Mouse (Mus musculus) ES-Bruce4 (cell line): ENCODE measurements at regions not wholly inside any gene's neighbourhood (a gene's known extent, or its start where the extent isn't known, plus 50 kb on each side); places are given as distances from the start of the nearest gene placed in this dataset.

ENCODE experiments used
- CTCF ChIP-seq: IDR thresholded peaks from one replicate; pipeline ENCODE4 v1.8.1; 2011; ENCODE audit warnings: low read depth, low read length
- POLR2A ChIP-seq: IDR thresholded peaks from one replicate; pipeline ENCODE4 v1.8.1; 2011; ENCODE audit warnings: low read length; ENCODE audit not compliant: insufficient read depth

DNA sequence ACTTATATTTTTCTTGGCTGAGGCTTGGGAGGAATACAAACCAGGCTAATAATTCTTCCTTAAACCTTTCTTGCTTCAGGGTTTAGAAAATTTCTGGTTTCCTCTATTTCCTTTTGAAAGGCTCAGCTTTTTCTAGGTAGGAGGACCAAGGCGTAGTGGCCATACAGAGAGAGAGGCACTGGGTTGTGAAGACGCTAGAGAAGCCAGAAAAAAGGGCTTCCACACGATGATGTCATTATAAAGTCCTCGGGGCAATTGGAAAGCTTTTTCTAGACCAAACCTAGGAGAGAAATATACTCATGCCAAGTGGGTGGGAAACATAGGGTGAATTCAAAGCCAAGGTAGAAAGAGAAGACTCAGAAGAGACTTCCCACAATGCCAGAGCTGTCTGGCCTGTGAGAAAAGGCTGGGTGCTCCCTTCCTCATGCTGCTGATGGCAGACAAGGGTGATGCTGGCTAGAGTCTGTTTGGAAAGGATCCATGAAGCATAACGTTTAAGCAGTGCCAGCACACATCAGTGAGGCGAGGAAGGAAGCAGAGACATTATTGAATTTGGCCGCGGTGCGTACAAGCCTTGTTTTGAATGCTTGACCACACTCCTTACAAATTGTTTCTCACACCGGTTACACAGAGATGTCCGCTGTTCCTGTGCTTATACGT lies 131.1 kb upstream of the C9orf72 start:
- TF ChIP-seq CTCF (no peak), POLR2A (no peak)
